Mouse (Mus musculus) small intestine, adult 2 months (tissue): ENCODE measurements around the gene Cisd3.

Source experiments
- CTCF ChIP-seq: fragments of 200-500 bp; IDR thresholded peaks from 2 replicates; pipeline ENCODE4 v1.5.1; 2012; ENCODE audit warnings: low read depth, mild to moderate bottlenecking, control low read depth, inconsistent platforms, low read length, moderate library complexity, mixed read lengths; ENCODE audit not compliant: insufficient replicate concordance, insufficient read length; ENCODE audit errors: extremely low read depth
- POLR2A ChIP-seq: fragments of 200-500 bp; IDR thresholded peaks from 2 replicates; pipeline ENCODE4 v1.6.1; 2012; ENCODE audit warnings: low read depth, mild to moderate bottlenecking, control low read depth, inconsistent platforms, low read length, moderate library complexity

DNA sequence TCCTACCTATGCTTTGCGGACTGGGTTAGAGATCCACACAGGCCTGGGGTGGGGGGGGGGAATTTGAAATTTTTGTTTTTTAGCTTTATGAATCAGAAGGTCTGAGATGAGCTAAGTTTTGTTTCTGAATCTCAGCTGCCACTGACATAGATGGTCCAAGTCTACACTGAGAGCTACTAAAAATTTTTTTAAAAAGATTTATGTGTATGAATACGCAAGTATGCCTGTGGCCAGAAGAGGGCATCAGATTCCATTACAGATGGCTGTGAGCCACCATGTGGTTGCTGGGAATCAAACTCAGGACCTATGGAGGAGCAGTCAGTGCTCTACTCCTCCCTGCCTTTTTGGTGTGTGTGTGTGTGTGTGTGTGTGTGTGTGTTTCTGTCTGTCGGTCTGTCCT, 28.7 kb downstream of the Cisd3 start:
- TF ChIP-seq POLR2A (no peak), CTCF (no peak)
